Mouse (Mus musculus): Measurements from ENCODE around the gene C1qa. TPM values are rescaled to one million over a fixed set of nuclear protein-coding genes. Genes with fewer than 3 reads are reported as not detected.

C1qa gene
- polyA plus RNA-seq, 1 experiment, result not detected

- H3K27me3 ChIP-seq (ENCODE audit: control insufficient read depth, insufficient read depth, insufficient read length), result peaks cover 58% of the 10 kb centered on the region
- H3K79me3 ChIP-seq (ENCODE audit: low read depth), result no peaks in the 10 kb centered on the region
- TF ChIP-seq FOSL1 (IDR thresholded peaks at IDR 0.05; ENCODE audit: insufficient read depth, low read length, poor library complexity, severe bottlenecking), result no peak
- no peak for TF ChIP-seq CEBPB (IDR thresholded peaks at IDR 0.05; ENCODE audit: low read depth)
- no peak for TF ChIP-seq MYOD1 (IDR thresholded peaks at IDR 0.05; ENCODE audit: control insufficient read depth, insufficient read length, low read depth)
- no peak for TF ChIP-seq MYOG (IDR thresholded peaks at IDR 0.05; ENCODE audit: control insufficient read depth, extremely low read depth, insufficient read length)
- TF ChIP-seq CTCF (IDR thresholded peaks at IDR 0.05; ENCODE audit: control insufficient read depth, insufficient read depth, insufficient read length), result no peak
- no peak for TF ChIP-seq USF1 (IDR thresholded peaks at IDR 0.05; ENCODE audit: low read depth)
- no peak for TF ChIP-seq MAX (IDR thresholded peaks at IDR 0.05)
- H3ac ChIP-seq (ENCODE audit: control insufficient read depth, insufficient read length, low read depth), result no peak overlapping the region
- no peaks in the 10 kb centered on the region for H3K79me2 ChIP-seq (ENCODE audit: control insufficient read depth, insufficient read depth)
- H3K36me3 ChIP-seq (ENCODE audit: control insufficient read depth, insufficient read depth), result no peaks in the 10 kb centered on the region
- H3K4me3 ChIP-seq (ENCODE audit: insufficient read depth, poor library complexity, severe bottlenecking), result no peak overlapping the region
Measured at GRCm38 (mm10) chr4:136855081-136855480, 43.5 kb downstream of the C1qa start.

DNA sequence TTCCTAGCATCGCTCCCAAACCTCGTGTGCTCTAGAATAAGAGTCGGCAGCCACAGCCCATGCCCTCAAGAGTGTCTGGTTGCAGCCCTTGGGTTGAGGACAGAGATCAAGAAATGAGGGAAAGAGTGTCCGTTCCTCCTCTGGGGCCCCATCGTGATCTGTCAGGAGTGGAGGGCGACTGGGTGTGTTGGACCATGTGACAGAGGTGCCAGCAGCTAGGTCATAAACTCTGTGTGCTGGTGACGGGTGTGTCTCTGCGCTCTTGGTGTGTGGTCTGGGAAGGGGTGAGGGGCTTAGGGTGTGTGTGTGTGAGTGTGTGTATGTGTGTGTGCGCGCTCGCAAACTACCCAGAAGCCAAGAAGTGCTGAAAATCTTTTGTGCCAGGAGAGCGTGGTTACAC is 45.6 kb downstream of the C1qa start:
- H3K4me3 ChIP-seq (ENCODE audit: insufficient read depth, poor library complexity, severe bottlenecking), result no peak overlapping the region
- TF ChIP-seq FOSL1 (IDR thresholded peaks at IDR 0.05; ENCODE audit: insufficient read depth, low read length, poor library complexity, severe bottlenecking) (no peak), MAX (IDR thresholded peaks at IDR 0.05) (no peak), MYOD1 (IDR thresholded peaks at IDR 0.05; ENCODE audit: control insufficient read depth, insufficient read length, low read depth) (no peak), CTCF (IDR thresholded peaks at IDR 0.05; ENCODE audit: control insufficient read depth, insufficient read depth, insufficient read length) (no peak), CEBPB (IDR thresholded peaks at IDR 0.05; ENCODE audit: low read depth) (no peak), USF1 (IDR thresholded peaks at IDR 0.05; ENCODE audit: low read depth) (no peak), MYOG (IDR thresholded peaks at IDR 0.05; ENCODE audit: control insufficient read depth, extremely low read depth, insufficient read length) (no peak)
- H3K36me3 ChIP-seq (ENCODE audit: control insufficient read depth, insufficient read depth), result no peaks in the 10 kb centered on the region
- no peaks in the 10 kb centered on the region for H3K79me3 ChIP-seq (ENCODE audit: low read depth)
- no peaks in the 10 kb centered on the region for H3K79me2 ChIP-seq (ENCODE audit: control insufficient read depth, insufficient read depth)
- peaks cover 64% of the 10 kb centered on the region for H3K27me3 ChIP-seq (ENCODE audit: control insufficient read depth, insufficient read depth, insufficient read length)
- H3ac ChIP-seq (ENCODE audit: control insufficient read depth, insufficient read length, low read depth), result no peak overlapping the region

DNA sequence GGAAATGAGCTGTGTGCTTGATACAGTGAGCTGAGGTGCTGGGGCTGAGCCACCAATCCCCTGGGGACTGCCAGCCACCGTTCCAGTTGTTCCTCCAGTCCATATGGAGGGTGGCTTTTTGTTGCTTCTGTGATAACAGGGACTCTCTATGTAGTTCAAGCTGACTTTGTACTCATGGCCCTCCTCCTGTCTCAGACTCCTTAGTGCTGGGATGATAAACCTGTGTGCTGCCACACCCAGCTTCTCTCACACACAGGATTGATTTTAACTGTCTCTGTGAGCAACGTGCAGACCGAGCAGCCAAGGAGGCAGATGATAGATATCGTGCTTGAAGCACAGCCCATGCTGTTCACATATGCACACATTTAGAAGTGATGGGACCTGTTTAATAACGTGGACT is 46.5 kb downstream of the C1qa start:
- Histone ChIP-seq H3K36me3 (ENCODE audit: control insufficient read depth, insufficient read depth) (no peaks in the 10 kb centered on the region), H3K27me3 (ENCODE audit: control insufficient read depth, insufficient read depth, insufficient read length) (peaks cover 65% of the 10 kb centered on the region), H3K79me2 (ENCODE audit: control insufficient read depth, insufficient read depth) (no peaks in the 10 kb centered on the region), H3ac (ENCODE audit: control insufficient read depth, insufficient read length, low read depth) (no peak overlapping the region), H3K4me3 (ENCODE audit: insufficient read depth, poor library complexity, severe bottlenecking) (no peak overlapping the region), H3K79me3 (ENCODE audit: low read depth) (no peaks in the 10 kb centered on the region)
- TF ChIP-seq CEBPB (IDR thresholded peaks at IDR 0.05; ENCODE audit: low read depth) (no peak), MAX (IDR thresholded peaks at IDR 0.05) (no peak), CTCF (IDR thresholded peaks at IDR 0.05; ENCODE audit: control insufficient read depth, insufficient read depth, insufficient read length) (no peak), MYOG (IDR thresholded peaks at IDR 0.05; ENCODE audit: control insufficient read depth, extremely low read depth, insufficient read length) (no peak), MYOD1 (IDR thresholded peaks at IDR 0.05; ENCODE audit: control insufficient read depth, insufficient read length, low read depth) (no peak), FOSL1 (IDR thresholded peaks at IDR 0.05; ENCODE audit: insufficient read depth, low read length, poor library complexity, severe bottlenecking) (no peak), USF1 (IDR thresholded peaks at IDR 0.05; ENCODE audit: low read depth) (no peak)

- Histone ChIP-seq H3K79me2 (ENCODE audit: control insufficient read depth, insufficient read depth) (no peaks in the 10 kb centered on the region), H3K79me3 (ENCODE audit: low read depth) (no peaks in the 10 kb centered on the region), H3K27me3 (ENCODE audit: control insufficient read depth, insufficient read depth, insufficient read length) (peaks cover 57% of the 10 kb centered on the region), H3ac (ENCODE audit: control insufficient read depth, insufficient read length, low read depth) (no peak overlapping the region), H3K4me3 (ENCODE audit: insufficient read depth, poor library complexity, severe bottlenecking) (no peak overlapping the region), H3K36me3 (ENCODE audit: control insufficient read depth, insufficient read depth) (no peaks in the 10 kb centered on the region)
- TF ChIP-seq MAX (IDR thresholded peaks at IDR 0.05) (no peak), USF1 (IDR thresholded peaks at IDR 0.05; ENCODE audit: low read depth) (no peak), CEBPB (IDR thresholded peaks at IDR 0.05; ENCODE audit: low read depth) (no peak), FOSL1 (IDR thresholded peaks at IDR 0.05; ENCODE audit: insufficient read depth, low read length, poor library complexity, severe bottlenecking) (no peak), MYOD1 (IDR thresholded peaks at IDR 0.05; ENCODE audit: control insufficient read depth, insufficient read length, low read depth) (no peak), CTCF (IDR thresholded peaks at IDR 0.05; ENCODE audit: control insufficient read depth, insufficient read depth, insufficient read length) (no peak), MYOG (IDR thresholded peaks at IDR 0.05; ENCODE audit: control insufficient read depth, extremely low read depth, insufficient read length) (no peak)
Measured at GRCm38 (mm10) chr4:136848565-136848964, 50.0 kb downstream of the C1qa start.

DNA sequence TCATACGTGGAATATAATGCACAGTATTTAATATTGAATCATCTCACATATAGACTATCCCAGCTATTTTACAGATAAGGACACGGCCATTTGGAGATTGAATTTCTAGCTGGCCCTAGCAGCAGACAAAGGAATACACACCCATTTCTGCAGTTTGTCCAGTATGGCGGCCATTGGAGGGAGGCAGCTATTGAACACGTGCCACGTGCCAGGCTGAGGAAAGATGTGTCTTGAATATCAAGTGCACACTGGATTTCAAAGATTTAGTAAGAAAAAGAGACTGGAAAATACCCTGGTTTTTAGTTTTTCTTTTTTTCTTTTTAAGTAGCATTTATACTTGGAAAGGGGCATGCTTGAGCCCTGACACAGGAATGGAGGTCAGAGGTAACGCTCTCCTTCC is 51.4 kb downstream of the C1qa start:
- Histone ChIP-seq H3ac (ENCODE audit: control insufficient read depth, insufficient read length, low read depth) (no peak overlapping the region), H3K4me3 (ENCODE audit: insufficient read depth, poor library complexity, severe bottlenecking) (no peak overlapping the region), H3K36me3 (ENCODE audit: control insufficient read depth, insufficient read depth) (no peaks in the 10 kb centered on the region), H3K79me3 (ENCODE audit: low read depth) (no peaks in the 10 kb centered on the region), H3K79me2 (ENCODE audit: control insufficient read depth, insufficient read depth) (no peaks in the 10 kb centered on the region), H3K27me3 (ENCODE audit: control insufficient read depth, insufficient read depth, insufficient read length) (peaks cover 43% of the 10 kb centered on the region)
- TF ChIP-seq MYOD1 (IDR thresholded peaks at IDR 0.05; ENCODE audit: control insufficient read depth, insufficient read length, low read depth) (no peak), CEBPB (IDR thresholded peaks at IDR 0.05; ENCODE audit: low read depth) (no peak), CTCF (IDR thresholded peaks at IDR 0.05; ENCODE audit: control insufficient read depth, insufficient read depth, insufficient read length) (no peak), USF1 (IDR thresholded peaks at IDR 0.05; ENCODE audit: low read depth) (no peak), MAX (IDR thresholded peaks at IDR 0.05) (no peak), FOSL1 (IDR thresholded peaks at IDR 0.05; ENCODE audit: insufficient read depth, low read length, poor library complexity, severe bottlenecking) (no peak)

Other genes starting within 250 kb of the C1qa start
- 16.8 TPM for gene Ephb2, start 62.8 kb downstream of the C1qa start, polyA plus RNA-seq (2012; fragmentation: generic; extraction: Trizol)
- not detected for gene C1qb, start 12.6 kb downstream of the C1qa start, polyA plus RNA-seq (2012; fragmentation: generic; extraction: Trizol)
- gene C1qc, start 5.7 kb downstream of the C1qa start, polyA plus RNA-seq (2012; fragmentation: generic; extraction: Trizol), result not detected
- 0.01 TPM for gene Epha8, start 58.0 kb upstream of the C1qa start, polyA plus RNA-seq (2012; fragmentation: generic; extraction: Trizol)
- gene Zbtb40, start 150.0 kb upstream of the C1qa start, polyA plus RNA-seq (2012; fragmentation: generic; extraction: Trizol), result 9.1 TPM

Data from C2C12 (cell line).